Comparison of ENCODE assay signal across 16 mouse cellular contexts in genomic region chr15:102388942-102389341, GRCm38 (mm10). TPM values are rescaled to one million over a fixed set of nuclear protein-coding genes. Genes with fewer than 3 reads are reported as not detected.
"Had no signal": no experiment of that assay in that cellular context is flagged by ENCODE, and none has a peak within 500 bp of the region (broad histone marks: within the 10 kb centered on the region; RNA-seq: fewer than 3 reads in every experiment).

No protein-coding gene starts in this region.

- H3K4me2 ChIP-seq: limb, embryonic 15.5 days; liver, embryonic 13.5 days; lung, embryonic 15.5 days; midbrain, embryonic 12.5 days; neural tube, embryonic 13.5 days had no signal

- H3K9ac ChIP-seq: limb, embryonic 15.5 days; liver, embryonic 13.5 days; liver, postnatal 0 days; lung, embryonic 15.5 days; midbrain, embryonic 12.5 days; neural tube, embryonic 13.5 days had no signal

- H3K4me3 ChIP-seq: limb, embryonic 15.5 days; liver, embryonic 13.5 days; lung, embryonic 15.5 days; midbrain, embryonic 12.5 days; neural tube, embryonic 13.5 days had no signal

- DNase-seq: kidney, postnatal 25 days; layer of hippocampus, adult 9-11 months; layer of hippocampus, postnatal 36 days; liver, embryonic 13.5 days; liver, postnatal 0 days; lung, postnatal 14 days; right cerebral cortex, adult 18-20 months; right cerebral cortex, postnatal 25 days; thymus, postnatal 14 days had no signal

- H3K27me3 ChIP-seq: limb, embryonic 15.5 days; liver, embryonic 13.5 days; lung, embryonic 15.5 days; neural tube, embryonic 13.5 days had no signal

- H3K9me3 ChIP-seq: limb, embryonic 15.5 days; liver, embryonic 13.5 days; lung, embryonic 15.5 days; midbrain, embryonic 12.5 days; neural tube, embryonic 13.5 days had no signal

- H3K27ac ChIP-seq: limb, embryonic 15.5 days; liver, embryonic 13.5 days; lung, embryonic 15.5 days; midbrain, embryonic 12.5 days; neural tube, embryonic 13.5 days had no signal

- H3K36me3 ChIP-seq: limb, embryonic 15.5 days; liver, embryonic 13.5 days; lung, embryonic 15.5 days; midbrain, embryonic 12.5 days; neural tube, embryonic 13.5 days had no signal

- H3K4me1 ChIP-seq: neural tube, embryonic 13.5 days had no signal

RNA-seq across cellular contexts. Expression of gene Sp7, which starts 22.0 kb away (rescaled TPM):
- total RNA-seq: megakaryocyte-erythroid progenitor cell, adult 5-6 weeks had no signal
- polyA plus RNA-seq: liver, postnatal 0 days; small intestine, adult 2 months had no signal

RNA-seq across cellular contexts. Expression of gene Amhr2, which starts 56.2 kb away (rescaled TPM):
- total RNA-seq: megakaryocyte-erythroid progenitor cell, adult 5-6 weeks had no signal
- polyA plus RNA-seq: limb, embryonic 11.5 days; midbrain, embryonic 12.5 days had no signal
